Mouse (Mus musculus) kidney, postnatal 36 days (tissue): ENCODE measurements around the gene Sspo.

ENCODE experiments used
- DNase-seq, 2 experiments: peaks; one replicate each; pipeline ENCODE4 v3.0.0; 2021 to 2022; ENCODE audit warnings: mixed read lengths in 2 of 2

Gene Sspo

DNA sequence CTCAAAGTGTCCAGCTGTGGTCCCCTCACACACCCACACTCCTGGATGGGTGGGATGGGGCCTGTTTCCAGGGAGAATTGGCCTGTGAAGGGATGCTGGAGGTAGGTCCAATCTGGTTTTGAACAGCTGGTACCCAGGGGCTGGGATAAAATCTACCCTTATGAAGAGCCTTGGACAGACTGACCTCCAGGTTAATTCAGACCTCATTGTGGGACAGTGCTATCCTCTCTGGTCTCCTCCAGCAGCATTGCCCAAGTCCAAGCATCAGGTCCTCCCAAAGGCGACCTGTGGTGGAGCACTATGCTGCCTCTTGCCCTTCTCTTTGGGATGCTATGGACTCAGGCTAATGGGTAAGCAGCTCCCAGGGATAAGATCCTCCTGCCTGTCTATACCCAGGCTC lies at the start of gene Sspo:
Gene Sspo (plus strand): TSS at position 301 of the 400 bp plus-strand sequence.
- DNase-seq = no peak

DNA sequence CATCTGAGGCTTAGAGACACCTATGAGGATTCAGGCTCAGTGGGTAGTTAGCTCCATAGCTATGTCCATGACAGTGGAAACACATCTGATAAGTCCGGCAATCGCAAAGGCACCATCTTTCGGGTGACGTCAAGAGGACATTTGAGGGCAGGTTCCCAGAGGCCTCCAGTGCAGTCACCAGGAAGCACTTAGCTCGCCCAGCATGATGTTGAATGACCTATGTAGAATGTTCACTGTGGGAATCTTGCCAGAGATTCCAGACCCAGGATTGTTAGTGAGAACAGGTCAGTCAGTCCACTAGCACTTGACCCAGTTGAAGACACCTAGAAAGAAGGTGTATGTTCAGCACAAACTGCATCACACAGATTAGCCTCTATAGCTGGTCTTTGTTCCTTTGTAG lies 48.1 kb upstream of the Sspo start:
- DNase-seq = peak in 1 of 2 experiments; percentile 56

DNA sequence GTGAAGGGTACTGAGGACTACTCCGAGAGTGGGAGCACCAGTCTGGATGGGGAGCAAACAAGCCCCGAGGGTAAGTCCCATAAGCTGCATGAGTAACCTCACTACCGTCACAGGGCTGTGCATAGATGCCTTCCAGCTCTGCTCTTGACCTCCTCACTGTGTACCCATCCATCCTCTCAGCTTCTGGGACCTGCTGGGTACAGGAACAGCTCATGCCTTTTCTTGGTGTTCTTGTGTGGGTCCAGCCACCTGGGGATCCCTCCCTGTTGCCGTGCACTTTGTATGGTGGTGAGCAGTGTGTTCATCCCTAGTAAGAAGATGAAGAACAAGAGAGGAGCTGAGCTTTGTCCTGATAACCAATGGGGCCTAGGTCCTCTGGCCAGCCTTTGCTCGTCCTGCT lies 44.0 kb upstream of the Sspo start:
- DNase-seq = no peak

DNA sequence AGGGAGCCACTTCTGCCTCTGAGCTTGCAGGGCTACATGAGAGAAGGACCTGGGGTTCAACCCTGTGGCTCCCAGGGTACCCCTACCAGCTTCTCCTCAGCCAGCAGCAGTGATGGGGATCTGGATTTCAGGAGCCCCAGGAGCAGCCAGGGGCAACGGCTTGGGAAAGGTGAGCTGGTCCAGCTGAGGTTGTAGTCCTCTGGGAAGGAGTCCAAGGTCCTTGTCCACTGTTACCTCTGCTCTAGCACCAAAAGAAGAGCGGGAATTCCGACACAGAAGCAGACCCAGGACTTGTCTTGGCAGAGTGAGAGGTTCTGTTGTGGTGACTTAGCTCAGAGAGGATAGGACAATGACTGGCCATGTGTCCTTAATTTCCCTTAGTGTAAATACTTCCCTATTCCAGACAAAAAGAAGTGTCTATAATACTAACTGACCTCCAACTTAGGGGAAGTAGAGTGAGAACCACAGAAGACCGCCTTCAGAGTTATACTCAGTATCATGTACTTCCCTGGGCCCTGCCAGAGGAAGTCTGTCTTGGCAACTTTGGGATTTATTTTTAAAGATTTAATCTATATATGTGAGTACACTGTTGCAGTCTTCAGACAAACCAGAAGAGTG lies 38.2 kb upstream of the Sspo start:
- peak; percentile 21 to 42 for DNase-seq

DNA sequence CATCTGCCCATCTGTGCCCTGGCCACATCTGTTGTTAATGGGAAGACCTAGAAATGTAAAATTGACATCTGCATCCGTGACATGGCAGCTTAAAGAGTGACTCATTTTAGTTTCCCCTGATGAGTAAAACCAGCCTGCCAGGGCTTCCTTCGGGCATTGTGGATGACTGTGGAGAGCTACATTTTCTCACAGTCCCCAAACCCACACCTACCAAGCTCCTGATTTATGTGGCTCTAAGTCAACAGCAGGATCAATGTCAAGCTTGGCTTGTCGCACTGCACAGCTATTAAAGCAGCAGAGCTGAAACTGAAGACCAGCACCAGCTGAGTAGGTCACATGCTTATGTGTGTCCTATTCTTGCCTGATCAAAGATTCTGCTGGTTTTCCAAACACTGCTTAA lies 37.5 kb upstream of the Sspo start:
- DNase-seq = peak in 1 of 2 experiments; percentile 3

DNA sequence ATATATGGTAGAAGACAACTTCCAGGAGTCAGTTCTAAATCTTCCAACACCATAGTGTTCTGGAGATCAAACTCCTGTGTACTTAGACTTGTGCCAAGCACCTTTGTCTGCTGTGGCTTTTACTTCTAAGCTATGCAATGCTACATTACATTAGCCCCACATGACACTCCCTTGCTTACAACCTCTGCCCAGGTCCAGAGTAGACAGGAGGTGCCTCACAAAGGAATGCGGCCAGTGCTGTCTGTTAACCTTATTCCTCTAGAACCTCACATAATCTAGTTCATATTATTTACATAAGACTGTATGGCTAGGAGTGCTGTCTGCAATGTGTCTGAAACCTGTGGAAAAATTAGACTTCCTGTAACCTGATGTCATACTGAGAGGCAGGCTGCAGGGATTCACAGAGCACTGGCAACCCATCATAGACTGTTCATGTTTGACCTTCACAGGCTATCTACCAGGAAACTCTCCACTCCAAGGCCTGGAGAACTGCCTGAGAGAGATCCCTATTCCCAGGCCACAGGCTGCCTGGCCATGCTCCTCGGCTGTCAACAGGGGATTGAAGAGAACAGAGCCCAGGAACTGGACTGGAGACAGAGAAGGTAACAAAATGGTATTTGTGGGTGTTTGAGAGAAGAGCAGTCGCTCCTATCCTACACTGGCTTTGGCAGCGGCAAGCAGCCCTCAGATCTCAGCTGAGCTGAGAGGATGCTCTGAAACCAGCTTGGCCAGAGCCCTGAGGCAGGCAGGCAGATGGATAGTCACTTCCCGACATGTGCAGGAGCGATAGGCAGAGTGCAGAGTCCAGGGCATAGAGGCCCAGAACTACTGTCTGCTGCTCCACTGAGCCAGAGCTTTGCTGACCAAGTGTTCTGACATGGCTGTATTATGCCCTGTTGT lies 36.6 kb upstream of the Sspo start:
- DNase-seq = peak; percentile 32 to 48

DNA sequence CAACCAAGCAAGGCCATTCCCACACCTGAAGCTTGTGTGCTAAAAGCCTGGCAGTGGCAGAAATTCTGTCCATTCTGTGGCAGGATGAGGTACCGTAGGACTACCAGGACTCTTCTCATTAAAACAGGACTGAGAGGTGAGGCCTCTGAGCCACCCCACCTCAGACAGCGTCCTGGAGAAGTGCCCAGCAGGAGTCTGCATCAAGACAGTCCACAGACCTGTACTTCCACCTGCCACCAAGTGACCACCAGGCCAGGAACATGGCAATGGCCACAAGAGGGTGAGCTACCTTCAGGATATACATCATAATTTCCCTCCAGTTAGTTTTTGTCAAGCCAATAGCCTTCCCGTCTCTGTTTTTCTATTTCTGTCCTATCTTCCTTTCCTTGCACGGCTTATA lies 35.9 kb upstream of the Sspo start:
- DNase-seq = no peak

DNA sequence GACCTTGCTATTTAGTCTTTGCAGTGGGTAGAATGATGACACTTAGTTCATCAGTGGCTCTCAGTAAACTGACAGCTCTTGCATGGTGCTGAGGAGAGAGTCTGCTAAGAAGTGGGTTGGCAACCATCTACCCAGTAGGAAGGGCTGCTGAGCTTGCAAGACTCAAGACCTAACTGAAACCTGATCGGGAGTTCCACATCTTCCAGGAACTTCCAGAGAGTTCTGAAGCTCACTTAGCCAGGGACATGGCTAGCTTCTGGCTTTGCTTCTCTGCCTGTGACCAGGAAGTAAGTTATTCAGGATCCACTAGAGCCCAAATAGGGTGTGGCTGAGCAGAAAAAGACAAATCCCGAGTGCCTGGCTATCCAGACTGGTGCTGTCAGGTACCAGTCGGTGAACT lies 35.4 kb upstream of the Sspo start:
- DNase-seq = no peak

DNA sequence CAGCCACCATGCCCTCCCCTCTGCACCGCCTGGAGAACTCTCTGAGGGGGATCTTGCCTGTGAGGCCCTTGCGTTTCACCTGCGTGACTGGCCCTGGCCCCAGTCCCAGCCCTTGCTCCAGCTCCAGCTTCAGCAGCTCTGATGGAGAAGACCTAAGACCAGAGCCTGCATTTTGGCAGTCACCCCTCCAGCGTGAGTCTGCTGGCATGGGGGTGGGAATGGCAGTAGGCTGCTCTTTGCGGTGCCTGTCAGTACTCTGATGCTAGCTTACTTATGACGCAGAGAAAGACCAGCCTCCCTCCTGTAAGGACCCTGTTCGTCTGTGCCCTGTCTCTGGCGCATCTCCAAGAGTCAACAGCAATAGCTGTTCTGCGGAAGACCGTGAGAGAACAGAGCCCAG lies 34.9 kb upstream of the Sspo start:
- DNase-seq = no peak

DNA sequence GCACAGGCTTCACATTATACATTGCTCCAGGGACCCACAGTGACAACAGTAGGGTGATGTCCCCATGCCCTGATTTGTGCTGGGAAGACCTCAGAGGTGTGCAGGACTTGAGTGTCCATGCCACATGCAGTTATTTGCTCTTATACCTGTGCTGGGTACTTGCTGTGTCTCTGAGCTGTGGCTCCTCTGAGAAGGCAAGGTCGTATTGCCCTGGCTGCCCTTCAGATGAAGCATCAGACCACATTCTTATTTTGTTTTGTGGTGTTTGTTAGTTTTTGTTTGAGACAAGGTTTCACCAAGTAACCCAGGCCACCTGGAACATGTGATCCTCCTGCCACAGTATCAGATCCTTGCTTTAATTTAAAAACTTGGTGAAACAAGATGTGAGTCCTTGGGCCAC lies 33.1 kb upstream of the Sspo start:
- DNase-seq = no peak

DNA sequence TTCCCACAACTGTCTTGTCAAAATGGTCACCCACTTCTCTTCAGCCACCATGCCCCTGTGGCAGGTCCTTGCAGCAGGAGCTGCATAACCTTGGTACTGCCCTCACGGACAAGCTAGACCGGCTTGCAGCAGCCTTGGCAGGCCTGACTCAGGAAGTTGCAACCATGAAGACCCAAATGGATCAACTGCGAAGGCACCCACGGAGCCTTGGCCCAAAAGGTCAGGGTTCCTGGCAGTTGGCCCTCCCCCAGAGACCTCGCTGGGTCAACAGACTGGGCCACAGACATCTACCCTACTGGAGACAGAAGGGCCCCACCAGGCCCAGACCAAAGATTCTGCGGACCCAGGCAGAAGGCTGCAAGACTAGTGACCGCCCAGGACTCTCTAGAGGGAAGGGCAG lies 32.4 kb upstream of the Sspo start:
- DNase-seq = peak in 1 of 2 experiments; percentile 50

DNA sequence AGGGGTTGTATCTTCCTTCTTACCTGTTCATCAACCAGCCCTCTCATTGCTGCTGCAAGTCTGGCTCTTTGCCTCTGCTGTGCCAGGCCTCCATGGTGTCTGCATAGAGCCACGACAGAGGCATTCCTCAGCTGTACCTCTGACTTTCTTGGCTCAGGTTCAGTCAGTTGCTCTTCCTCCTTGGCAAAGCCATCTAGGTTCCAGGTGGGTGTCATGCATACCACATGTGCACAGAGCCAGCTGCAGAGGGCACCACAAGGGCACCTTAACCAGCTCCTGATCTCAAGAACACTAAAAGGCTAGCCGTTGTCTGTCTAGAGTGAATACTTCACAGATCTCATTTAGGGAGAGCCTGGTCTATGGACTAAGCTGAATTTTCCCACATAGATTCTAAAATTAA lies 31.5 kb upstream of the Sspo start:
- DNase-seq = peak; percentile 44 to 66

DNA sequence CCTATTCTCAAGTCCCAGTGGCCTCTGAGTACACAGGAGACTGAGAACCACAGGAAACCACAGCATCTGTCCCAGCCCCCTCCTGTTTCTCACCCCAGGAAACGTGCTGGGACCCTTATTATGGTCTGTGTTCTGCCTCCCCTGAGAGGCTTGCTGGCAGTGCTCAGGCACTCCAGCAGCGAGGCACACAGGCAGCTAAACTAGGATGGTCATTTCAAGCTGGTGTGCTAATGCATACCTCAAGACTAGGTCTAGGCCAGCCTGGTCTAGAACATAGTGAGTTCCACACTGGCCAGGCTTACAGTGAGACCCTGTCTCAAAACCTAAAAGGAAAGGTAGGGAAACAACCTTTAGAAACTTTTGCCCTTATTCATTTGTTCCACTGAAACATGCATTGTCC lies 27.4 kb upstream of the Sspo start:
- no peak for DNase-seq

DNA sequence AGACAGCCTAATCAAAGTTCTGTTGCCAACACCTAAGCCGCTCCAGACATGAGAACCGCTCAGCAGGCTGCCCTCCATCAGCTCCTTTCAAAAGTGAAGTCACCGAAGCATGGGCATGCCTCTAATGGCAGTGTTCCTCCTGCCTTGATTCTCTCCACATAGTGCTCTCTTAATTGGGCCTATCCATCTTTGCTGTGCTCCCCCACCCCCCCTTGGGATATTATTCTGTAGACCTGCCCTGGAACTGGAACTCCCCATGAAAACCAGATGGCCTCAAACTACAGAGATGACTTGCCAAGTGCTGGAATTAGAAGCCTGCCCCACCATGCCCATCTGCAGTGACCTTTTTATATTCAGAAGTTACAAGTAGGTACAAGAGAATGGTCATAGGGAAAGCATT lies 24.7 kb upstream of the Sspo start:
- DNase-seq = no peak

DNA sequence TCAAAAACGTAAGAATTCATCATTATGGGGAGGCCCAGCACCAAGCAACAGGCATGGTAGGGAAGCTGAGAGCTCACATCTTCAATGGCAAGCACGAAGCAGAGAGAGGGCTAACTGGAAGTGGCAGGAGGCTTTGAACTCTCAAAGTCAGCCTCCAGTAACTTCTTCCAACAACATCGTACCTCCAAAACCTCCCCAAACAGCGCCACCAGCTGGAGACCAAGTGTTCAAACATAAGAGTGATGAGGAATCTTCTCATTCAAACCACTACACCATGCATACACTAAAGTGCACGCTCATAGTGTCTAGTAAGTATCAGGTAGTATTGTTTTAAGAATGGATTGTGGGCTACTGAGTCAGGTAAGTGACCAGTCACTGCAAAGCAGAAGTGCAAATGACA lies 24.0 kb upstream of the Sspo start:
- DNase-seq = no peak

DNA sequence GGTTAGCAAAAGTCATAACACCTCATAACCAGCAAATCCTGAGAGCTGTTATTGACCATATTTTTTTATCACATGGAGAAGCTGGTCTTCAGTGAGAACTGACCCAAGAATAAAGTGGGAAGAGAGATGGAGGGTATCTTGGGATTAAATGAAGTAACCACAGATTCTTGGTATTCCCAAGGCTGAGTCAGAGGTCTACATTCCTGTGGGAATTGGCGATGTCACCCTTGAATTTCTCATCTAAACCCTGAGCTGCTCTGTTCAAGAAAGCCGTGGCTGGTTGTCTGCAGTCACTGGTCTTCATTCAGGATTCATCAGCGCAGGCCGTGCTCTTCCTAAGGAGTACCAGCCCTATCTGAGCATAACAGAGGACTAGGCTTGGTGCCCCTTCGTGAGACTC lies 21.1 kb upstream of the Sspo start:
- DNase-seq = no peak

DNA sequence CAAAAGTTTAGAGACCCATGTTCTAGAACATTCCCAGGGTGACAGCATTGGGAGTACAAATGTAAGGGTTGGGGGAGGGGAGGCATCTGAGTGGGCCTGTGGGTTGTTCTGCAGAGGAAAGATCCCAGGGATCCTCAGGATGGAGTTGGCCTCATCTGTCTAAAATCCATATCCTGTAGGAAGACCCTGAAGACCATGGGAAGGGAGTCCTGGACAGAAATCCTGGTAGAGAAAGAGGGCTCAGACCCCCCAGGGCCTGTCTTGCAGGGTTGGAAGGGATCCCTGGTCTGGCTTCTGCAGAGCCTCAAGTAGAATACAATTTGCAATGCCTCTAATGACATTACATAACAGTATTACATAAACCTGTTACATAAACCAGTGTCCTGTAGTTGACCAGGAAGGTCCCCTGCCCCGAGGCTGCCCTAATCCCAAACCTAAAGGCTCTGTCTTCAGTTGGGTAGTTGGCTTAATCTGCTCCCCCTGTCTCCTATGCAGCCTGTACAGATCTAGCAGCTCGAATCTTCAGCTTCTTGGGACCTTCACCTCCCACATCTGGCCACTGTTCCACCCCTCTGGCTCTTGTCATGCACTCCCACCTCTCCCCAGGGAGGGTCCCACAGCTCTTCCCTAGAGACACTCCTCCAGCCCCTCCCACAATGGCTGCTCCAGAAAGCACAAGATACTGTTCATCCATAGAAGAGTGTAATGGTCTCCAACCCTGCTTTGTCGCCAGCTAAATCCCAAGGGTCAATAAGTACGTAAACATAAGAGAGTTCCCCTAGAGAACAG lies 19.1 kb upstream of the Sspo start:
- peak; percentile 51 to 60 for DNase-seq

DNA sequence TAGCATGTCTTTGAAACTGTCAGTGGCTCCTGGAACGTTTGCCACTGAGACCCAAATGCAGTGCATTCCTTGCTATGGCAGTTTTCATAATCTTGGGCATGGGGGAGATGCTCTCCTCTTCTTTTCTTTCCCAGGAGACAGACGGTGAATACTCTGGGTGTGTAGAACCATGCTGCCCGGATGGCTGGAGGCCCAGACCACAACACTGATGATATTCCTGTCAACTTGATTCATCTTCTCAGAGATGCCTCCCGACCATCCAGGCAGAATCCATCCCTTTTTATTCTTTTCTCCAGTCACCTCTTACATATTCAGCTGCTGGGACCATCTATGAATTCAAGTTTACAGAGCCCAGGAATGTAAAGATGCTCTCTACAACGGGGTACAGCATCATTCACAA lies 17.3 kb upstream of the Sspo start:
- no peak for DNase-seq

DNA sequence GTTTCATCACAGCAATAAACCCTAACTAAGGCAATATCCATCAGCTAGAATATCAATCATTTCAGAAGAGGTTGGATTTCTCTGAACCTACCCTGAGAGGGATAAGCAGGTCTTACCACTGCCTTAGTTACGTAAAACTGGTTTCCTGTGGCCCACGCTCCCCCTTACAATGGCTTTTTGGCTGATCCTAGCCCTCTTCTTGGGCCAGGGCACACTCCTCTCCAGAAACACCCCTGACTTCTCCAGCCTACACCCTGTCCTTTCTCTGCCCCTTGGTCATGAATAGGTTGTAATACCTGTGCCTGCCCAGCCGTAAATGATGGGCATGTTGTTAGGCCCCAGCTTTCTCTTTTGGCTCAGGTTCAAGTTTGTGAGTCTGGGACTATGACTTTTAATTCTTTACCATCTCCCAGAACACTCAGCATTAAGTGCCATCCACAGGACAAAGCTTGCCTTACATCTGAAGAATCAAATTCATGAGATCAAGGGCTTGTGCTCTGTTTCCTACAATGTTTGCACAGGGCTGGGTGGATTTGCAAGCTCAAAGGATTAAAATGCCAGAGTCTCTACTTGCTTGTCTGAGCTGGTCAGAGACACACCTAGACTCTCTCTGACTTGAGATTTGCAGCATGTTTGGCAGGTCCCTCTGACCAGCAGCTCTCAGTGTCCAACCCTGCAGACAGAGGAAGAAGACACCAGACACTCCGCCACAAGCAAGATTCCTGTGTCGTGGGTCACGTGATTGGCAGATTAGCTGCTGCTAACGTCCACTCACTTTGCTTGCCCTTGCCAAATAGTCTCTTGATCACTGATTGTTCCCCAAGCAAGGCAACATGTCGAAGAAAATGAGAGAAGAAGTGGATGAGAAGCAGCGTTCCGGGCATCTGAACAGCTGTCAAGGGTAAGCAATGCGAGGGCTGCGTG lies 14.9 kb upstream of the Sspo start:
- DNase-seq = peak; percentile 37 to 49

DNA sequence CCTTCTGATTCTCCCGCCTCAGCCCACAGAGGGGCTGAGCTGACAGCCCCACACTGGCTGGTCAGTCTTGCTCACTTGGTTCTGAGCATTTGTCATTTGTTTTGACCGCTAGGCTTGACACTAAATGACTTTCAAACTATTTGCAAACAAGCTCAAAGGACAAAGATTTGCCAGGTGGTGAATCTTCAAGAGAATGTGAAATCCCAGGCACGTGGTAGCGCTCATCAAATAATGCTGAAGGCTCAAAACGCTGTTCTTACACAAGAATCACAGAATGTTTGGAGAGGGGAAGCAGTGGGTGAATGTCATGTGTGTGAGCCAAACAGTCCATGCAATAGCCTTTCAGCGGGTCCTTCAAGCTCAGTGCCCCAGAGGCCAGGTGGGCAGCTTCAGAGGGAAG lies 13.4 kb upstream of the Sspo start:
- peak; percentile 45 to 69 for DNase-seq

DNA sequence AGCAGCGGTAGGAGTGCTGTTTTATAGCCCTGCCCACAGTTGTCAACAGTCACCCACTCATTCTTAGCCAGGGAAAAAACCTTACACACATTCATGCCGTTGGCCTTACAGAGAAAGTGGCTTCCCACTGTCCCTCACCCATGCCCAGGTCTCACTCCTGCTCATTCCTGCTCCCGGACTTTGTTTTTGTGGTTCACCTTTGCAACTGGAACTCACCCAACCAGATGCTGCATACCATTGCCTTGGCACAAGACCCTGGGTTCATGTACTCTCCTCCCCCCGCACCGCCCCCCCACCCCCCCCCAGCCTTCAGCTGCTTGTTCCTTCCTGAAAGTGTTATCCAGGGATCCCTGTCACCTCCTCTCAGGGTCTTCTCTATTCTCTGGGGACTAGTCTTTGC lies 12.9 kb upstream of the Sspo start:
- DNase-seq = peak; percentile 75 to 88

DNA sequence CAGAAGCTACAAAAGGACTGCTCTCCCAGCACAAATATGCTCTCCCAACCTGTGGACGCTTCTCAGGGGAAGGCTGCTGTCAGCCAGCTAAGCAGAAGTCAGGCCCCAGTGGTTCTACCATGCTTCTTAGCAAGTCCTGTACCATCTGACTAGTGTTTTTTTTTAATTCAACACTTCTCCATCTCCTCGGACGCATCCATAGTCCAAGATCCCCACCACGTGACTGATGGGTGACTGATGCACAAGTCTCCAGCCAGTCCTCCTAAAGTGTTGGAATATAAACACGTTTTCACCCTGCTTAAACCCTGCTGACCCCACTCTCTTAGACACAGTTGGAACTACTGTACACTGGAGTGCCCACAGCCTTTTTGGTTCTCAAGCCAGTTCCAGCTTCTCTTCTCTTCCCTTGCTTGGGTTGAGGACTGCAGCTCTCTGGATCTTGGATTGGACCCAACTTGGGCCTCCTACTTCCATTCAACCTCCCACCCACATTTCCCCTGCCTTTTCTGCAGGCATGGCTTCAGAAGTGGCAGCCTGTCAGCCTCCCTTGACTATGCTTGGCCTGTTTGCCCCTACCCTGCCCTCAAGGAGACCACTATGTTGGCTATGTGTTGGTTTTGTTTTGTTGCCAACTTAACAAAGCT lies 12.2 kb upstream of the Sspo start:
- DNase-seq = peak; percentile 38 to 60
